Mouse (Mus musculus) liver, embryonic 14.5 days (tissue): Measurements from ENCODE around the gene Adgra1.

Experiments
- CTCF ChIP-seq: IDR thresholded peaks from 2 replicates; pipeline ENCODE4 v1.5.1; 2016; ENCODE audit warnings: antibody characterized with exemption, low read depth, control low read depth
- EP300 ChIP-seq: IDR thresholded peaks from 2 replicates; pipeline ENCODE4 v1.6.1; 2016; ENCODE audit warnings: antibody characterized with exemption, low read depth

DNA sequence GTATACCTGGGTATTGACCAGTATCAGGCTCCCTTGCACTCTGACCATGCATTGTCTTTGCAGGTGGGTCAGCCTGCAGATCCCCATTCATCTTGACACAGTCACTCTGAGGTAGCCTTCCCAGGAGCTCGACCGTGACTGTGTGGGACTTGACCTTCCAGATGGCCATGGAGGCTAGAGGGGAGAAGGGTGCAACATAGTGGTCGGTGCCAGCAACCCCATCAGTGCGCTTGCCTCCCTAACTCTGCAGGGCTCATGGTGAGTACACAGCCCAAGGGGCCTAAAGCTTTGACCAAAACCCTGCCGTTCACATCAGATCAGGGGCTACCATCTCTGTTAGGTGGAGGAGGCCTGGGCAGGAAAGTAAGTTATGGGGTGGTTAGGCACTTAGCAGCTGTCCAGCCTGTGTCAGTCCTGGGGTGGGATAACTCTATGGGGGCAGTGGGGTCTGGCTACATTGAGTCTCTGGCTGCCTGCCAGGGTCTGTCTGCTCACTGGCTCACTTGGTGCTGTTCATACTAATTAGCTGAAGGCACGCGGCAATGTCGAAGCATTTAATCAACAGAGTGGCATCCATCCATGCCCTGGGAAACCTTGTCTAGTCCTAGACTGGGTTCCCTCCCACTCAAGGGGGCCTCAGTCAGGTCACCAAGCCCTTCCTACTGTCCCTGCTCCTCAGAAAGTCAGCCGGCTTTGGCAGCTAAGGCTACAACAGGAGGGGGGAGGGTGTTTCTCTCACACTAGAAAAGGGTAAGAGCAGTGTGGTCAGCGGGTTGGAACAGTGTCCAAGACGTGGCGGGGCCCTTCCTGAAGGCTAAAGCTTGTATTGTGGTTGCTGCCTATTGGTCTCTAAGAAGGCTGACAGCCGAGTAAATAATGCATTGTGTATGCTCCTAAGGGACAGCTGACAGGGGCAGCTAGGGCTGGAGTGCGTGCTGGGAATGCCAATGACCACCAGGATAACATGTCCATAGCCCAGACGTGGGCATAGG, 1.5 kb downstream of the Adgra1 start:
- TF ChIP-seq CTCF: no peak
- TF ChIP-seq EP300: no peak
